Mouse (Mus musculus) myocyte (in vitro differentiated cells): ENCODE results near the gene Cib1. TPM values are rescaled to one million over a fixed set of nuclear protein-coding genes. Genes with fewer than 3 reads are reported as not detected.

ENCODE experiments used
- H3K27me3 ChIP-seq: one replicate; pipeline ENCODE4 v1.6.1; 2011; ENCODE audit not compliant: control insufficient read depth, insufficient read depth, insufficient read length
- H3K36me3 ChIP-seq: one replicate; pipeline ENCODE4 v1.6.1; 2011; ENCODE audit not compliant: control insufficient read depth, insufficient read depth
- H3K4me2 ChIP-seq: one replicate; pipeline ENCODE4 v1.6.1; 2011; ENCODE audit warnings: low read depth, control low read depth
- H3K4me3 ChIP-seq: one replicate; pipeline ENCODE4 v1.5.1; 2011; ENCODE audit warnings: mild to moderate bottlenecking, control low read depth, moderate library complexity
- H3K79me2 ChIP-seq: one replicate; pipeline ENCODE4 v1.6.1; 2011; ENCODE audit not compliant: control insufficient read depth, insufficient read depth
- H3ac ChIP-seq: one replicate; pipeline ENCODE4 v1.6.1; 2011; ENCODE audit not compliant: control insufficient read depth, insufficient read length
- CEBPB ChIP-seq: IDR thresholded peaks from 2 replicates; pipeline ENCODE4 v1.6.1; 2011; ENCODE audit warnings: mild to moderate bottlenecking, moderate library complexity; ENCODE audit not compliant: poor library complexity, insufficient read depth, severe bottlenecking
- E2F4 ChIP-seq: IDR thresholded peaks from one replicate; pipeline ENCODE4 v1.6.1; 2011; ENCODE audit warnings: mild to moderate bottlenecking, control low read depth, moderate library complexity; ENCODE audit not compliant: insufficient read depth
- MAX ChIP-seq: IDR thresholded peaks from one replicate; pipeline ENCODE4 v1.6.1; 2011; ENCODE audit warnings: low read depth, mild to moderate bottlenecking, control low read depth
- MYOD1 ChIP-seq, 3 experiments: IDR thresholded peaks; one replicate each; pipeline ENCODE4 v1.6.1; 2011; ENCODE audit warnings: control low read depth in 2 of 3, low read depth in 2 of 3, mild to moderate bottlenecking in 2 of 3, moderate library complexity in 1 of 3; ENCODE audit not compliant: insufficient read length in 2 of 3, control insufficient read depth in 1 of 3
- MYOG ChIP-seq, 3 experiments: IDR thresholded peaks; one replicate each; pipeline ENCODE4 v1.6.1; 2011; ENCODE audit warnings: control low read depth in 2 of 3, low read depth in 2 of 3, mild to moderate bottlenecking in 2 of 3; ENCODE audit not compliant: insufficient read length in 2 of 3, control insufficient read depth in 1 of 3, insufficient read depth in 1 of 3
- POLR2A ChIP-seq: IDR thresholded peaks from one replicate; pipeline ENCODE4 v1.6.1; 2011; ENCODE audit warnings: low read depth, mild to moderate bottlenecking, control low read depth, moderate library complexity; ENCODE audit not compliant: insufficient read length
- POLR2AphosphoS2 ChIP-seq: IDR thresholded peaks from one replicate; pipeline ENCODE4 v1.6.1; 2011; ENCODE audit warnings: low read depth, control low read depth; ENCODE audit not compliant: insufficient read length
- REST ChIP-seq: IDR thresholded peaks from one replicate; pipeline ENCODE4 v1.6.1; 2011; ENCODE audit warnings: mild to moderate bottlenecking, control low read depth, moderate library complexity; ENCODE audit not compliant: insufficient read depth, insufficient read length
- SRF ChIP-seq: IDR thresholded peaks from one replicate; pipeline ENCODE4 v1.6.1; 2011; ENCODE audit warnings: low read depth; ENCODE audit not compliant: control insufficient read depth, insufficient read length
- TCF12 ChIP-seq: IDR thresholded peaks from one replicate; pipeline ENCODE4 v1.6.1; 2011; ENCODE audit warnings: mild to moderate bottlenecking, control low read depth; ENCODE audit not compliant: poor library complexity, insufficient read depth, severe bottlenecking
- TCF3 ChIP-seq: IDR thresholded peaks from one replicate; pipeline ENCODE4 v1.6.1; 2011; ENCODE audit warnings: low read depth, control low read depth; ENCODE audit not compliant: insufficient read length
- USF1 ChIP-seq: IDR thresholded peaks from one replicate; pipeline ENCODE4 v1.6.1; 2011; ENCODE audit warnings: low read depth, mild to moderate bottlenecking, control low read depth, moderate library complexity
- polyA plus RNA-seq: library from polyadenylated mRNA; unstranded; fragments of >200 nt; fragmentation: generic; extraction: Trizol; gene quantifications from one replicate; pipeline ENCODE4 v1.2.1, GENCODE M21; 2012; ENCODE audit warnings: missing spikeins

The Cib1 gene
- polyA plus RNA-seq, 1 experiment: 98.7 TPM

DNA sequence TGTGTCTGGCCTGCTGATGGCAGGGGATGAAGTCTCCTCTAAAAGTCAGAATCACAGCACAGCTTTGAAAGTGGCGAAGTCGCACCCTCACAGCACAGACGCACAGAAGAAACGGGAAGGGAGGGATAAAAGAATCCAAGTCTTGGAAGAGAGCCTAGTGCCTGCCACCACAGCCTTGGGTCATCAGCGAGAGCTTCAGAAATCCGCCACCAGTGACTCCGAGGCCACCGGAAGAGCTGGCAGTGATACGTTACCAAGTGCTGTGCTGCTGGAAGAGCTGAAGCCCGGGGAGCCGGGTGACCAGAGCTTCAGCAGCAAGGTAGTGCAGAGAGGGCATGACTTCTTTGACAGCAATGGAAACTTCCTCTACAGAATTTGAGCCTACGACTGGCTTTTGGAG is 32.0 kb upstream of the Cib1 start:
- TF ChIP-seq E2F4 (no peak), MYOD1 (IDR thresholded peaks at IDR 0.05; ENCODE audit: control insufficient read depth in 1 of 3, insufficient read length in 2 of 3, low read depth in 2 of 3) (no peak), MYOG (IDR thresholded peaks at IDR 0.05; ENCODE audit: control insufficient read depth in 1 of 3, insufficient read depth in 1 of 3, insufficient read length in 2 of 3, low read depth in 2 of 3) (no peak), MAX (no peak)
- Histone ChIP-seq H3K4me2 (no peak overlapping the region), H3K36me3 (peaks cover 14% of the 10 kb centered on the region), H3K27me3 (no peaks in the 10 kb centered on the region), H3ac (no peak overlapping the region), H3K79me2 (peaks cover 28% of the 10 kb centered on the region), H3K4me3 (no peak overlapping the region)

GRCm38 (mm10) chr7:80261372-80261990 is 28.9 kb upstream of the Cib1 start:
- Histone ChIP-seq H3K79me2 (peaks cover 28% of the 10 kb centered on the region), H3ac (peak overlapping the region; percentile 64), H3K4me2 (peak overlapping the region; percentile 71), H3K36me3 (peaks cover 9% of the 10 kb centered on the region), H3K4me3 (peak overlapping the region; percentile 86), H3K27me3 (no peaks in the 10 kb centered on the region)
- TF ChIP-seq TCF12: no peak
- no peak for TF ChIP-seq MAX
- TF ChIP-seq POLR2AphosphoS2: peak; percentile 1

DNA sequence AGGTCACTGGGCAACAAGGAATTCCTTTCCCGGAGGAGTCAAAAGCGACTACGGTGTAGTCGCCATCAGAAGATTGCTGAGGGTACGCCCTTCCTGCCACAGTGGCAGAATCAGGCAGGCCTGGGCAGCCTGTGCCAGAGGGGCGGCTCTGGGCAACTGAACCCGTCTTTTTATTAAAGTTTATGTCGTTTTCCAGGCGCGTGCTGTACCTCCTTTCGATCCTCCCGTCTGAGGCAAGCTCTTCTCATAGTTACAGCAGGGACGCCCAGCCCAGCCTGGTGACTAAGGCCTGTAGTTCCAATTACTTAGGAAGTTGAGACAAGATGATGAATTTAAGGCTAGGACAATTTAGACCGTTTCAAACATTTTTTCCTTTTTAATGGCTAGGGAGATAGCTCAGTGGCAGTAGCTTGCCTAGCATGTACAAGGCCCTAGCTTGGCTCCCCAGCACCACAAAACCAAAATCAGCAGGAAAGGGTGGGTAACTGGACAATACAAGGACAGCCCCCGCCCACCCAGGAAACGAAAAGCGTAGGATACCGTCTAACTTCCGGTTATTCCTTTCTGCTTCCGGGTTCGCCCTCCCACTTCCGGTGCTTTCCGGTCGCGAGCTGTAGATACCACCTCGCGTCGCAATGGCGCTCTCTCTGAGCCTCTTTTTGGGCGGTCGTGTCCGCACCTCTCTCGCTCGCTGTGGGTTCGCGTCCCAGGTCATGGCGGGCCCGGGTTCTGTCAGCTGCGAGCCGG is 28.2 kb upstream of the Cib1 start, which contains the start of gene Ngrn:
TSS of gene Ngrn (plus strand) at position 591 of the 747 bp plus-strand sequence.
- peak within 1 kb of the TSS; percentile 86 for H3K4me3 ChIP-seq
- H3K79me2 ChIP-seq: peaks cover 28% of the 10 kb centered on the region
- no peaks in the 10 kb centered on the region for H3K27me3 ChIP-seq
- no peak for TF ChIP-seq E2F4
- TF ChIP-seq POLR2AphosphoS2: no peak
- no peak for TF ChIP-seq MYOG (IDR thresholded peaks at IDR 0.05; ENCODE audit: control insufficient read depth in 1 of 3, insufficient read depth in 1 of 3, insufficient read length in 2 of 3, low read depth in 2 of 3)
- peak; percentile 82 for TF ChIP-seq POLR2A
- no peak for TF ChIP-seq MYOD1 (IDR thresholded peaks at IDR 0.05; ENCODE audit: control insufficient read depth in 1 of 3, insufficient read length in 2 of 3, low read depth in 2 of 3)
- TF ChIP-seq USF1: no peak
- TF ChIP-seq CEBPB: no peak
- peak within 1 kb of the TSS; percentile 71 for H3K4me2 ChIP-seq
- peaks cover 7% of the 10 kb centered on the region for H3K36me3 ChIP-seq
- H3ac ChIP-seq: peak within 1 kb of the TSS; percentile 64

DNA sequence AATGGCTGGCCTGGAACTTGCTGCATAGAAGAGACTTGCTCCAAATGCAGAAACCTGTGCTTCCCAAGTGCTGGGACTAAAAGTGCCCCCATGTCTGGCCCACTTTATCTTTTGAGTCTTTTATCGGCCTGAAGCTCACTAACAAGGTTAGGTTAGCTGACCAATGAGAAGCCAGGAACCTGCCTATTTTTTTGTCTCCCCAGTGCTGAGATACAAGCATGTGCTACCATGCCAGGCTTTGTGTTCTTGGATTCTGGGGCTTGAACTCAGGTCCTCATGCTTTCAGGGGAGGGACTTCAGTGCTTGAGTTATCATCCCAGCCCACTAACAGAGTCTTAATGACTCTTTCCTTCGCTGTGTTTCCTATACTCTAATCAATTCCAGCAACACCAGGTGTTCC is 25.1 kb upstream of the Cib1 start:
- Histone ChIP-seq H3K27me3 (no peaks in the 10 kb centered on the region), H3K4me3 (no peak overlapping the region), H3K79me2 (peaks cover 14% of the 10 kb centered on the region), H3ac (no peak overlapping the region), H3K4me2 (no peak overlapping the region), H3K36me3 (no peaks in the 10 kb centered on the region)
- TF ChIP-seq POLR2AphosphoS2 (no peak), SRF (no peak), MYOD1 (IDR thresholded peaks at IDR 0.05; ENCODE audit: control insufficient read depth in 1 of 3, insufficient read length in 2 of 3, low read depth in 2 of 3) (no peak), MYOG (IDR thresholded peaks at IDR 0.05; ENCODE audit: control insufficient read depth in 1 of 3, insufficient read depth in 1 of 3, insufficient read length in 2 of 3, low read depth in 2 of 3) (no peak), TCF12 (no peak), TCF3 (no peak), REST (no peak), USF1 (no peak), MAX (no peak), CEBPB (no peak), E2F4 (no peak), POLR2A (no peak)

DNA sequence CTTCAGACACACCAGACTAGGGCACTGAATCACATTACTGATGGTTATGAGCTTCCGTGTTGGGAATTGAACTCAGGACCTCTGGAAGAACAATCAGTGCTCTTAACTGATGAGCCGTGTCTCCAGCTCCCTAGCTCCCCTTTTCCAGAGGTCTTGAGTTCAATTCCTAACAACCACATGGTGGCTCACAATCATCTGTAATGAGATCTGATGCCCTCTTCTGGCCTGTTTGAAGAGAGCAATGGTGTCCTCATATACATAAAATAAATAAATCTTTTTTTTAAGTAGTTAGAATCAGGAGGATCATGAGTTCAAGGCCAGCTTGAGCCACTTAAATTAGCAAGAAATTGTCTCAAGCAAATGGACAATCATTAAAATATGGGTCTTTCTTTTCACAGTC is 23.4 kb upstream of the Cib1 start:
- Histone ChIP-seq H3ac (no peak overlapping the region), H3K4me2 (no peak overlapping the region), H3K36me3 (no peaks in the 10 kb centered on the region), H3K79me2 (no peaks in the 10 kb centered on the region), H3K27me3 (no peaks in the 10 kb centered on the region), H3K4me3 (no peak overlapping the region)
- no peak for TF ChIP-seq MAX
- no peak for TF ChIP-seq POLR2AphosphoS2
- TF ChIP-seq SRF: no peak
- TF ChIP-seq E2F4: no peak
- no peak for TF ChIP-seq MYOG (IDR thresholded peaks at IDR 0.05; ENCODE audit: control insufficient read depth in 1 of 3, insufficient read depth in 1 of 3, insufficient read length in 2 of 3, low read depth in 2 of 3)
- no peak for TF ChIP-seq MYOD1 (IDR thresholded peaks at IDR 0.05; ENCODE audit: control insufficient read depth in 1 of 3, insufficient read length in 2 of 3, low read depth in 2 of 3)
- no peak for TF ChIP-seq REST
- no peak for TF ChIP-seq USF1
- TF ChIP-seq CEBPB: no peak
- no peak for TF ChIP-seq TCF3
- no peak for TF ChIP-seq POLR2A
- TF ChIP-seq TCF12: no peak
